Mouse (Mus musculus): Measurements from ENCODE around the gene Ehmt2. TPM values are rescaled to one million over a fixed set of nuclear protein-coding genes. Genes with fewer than 3 reads are reported as not detected.

Gene Ehmt2
- polyA plus RNA-seq, 1 experiment from 2014 or later: 62.5 TPM

GRCm38 (mm10) chr17:34902895-34903294 lies 4.6 kb downstream of the Ehmt2 start:
- Histone ChIP-seq H3K4me3 (ENCODE audit: low read depth, low read length) (no peak overlapping the region), H3K27ac (ENCODE audit: low read depth, low read length) (no peak overlapping the region), H3K9ac (ENCODE audit: low read length) (no peak overlapping the region), H3K36me3 (ENCODE audit: control insufficient read depth, insufficient read depth, low read length) (peaks cover 67% of the 10 kb centered on the region), H3K9me3 (replicated peaks; ENCODE audit: control insufficient read depth, low read length) (no peaks in the 10 kb centered on the region), H3K4me2 (ENCODE audit: low read length) (no peak overlapping the region), H3K27me3 (replicated peaks; ENCODE audit: control insufficient read depth, insufficient read depth, low read length) (no peaks in the 10 kb centered on the region), H3K4me1 (ENCODE audit: control insufficient read depth, insufficient read depth, low read length) (peaks cover 7% of the 10 kb centered on the region; the same call in 1 of the 2 replicates)
- ATAC-seq (no peak), DNase-seq (ENCODE audit: low spot score) (no peak)
- WGBS: 92% methylated on average over 9 of the region's 9 CpGs

DNA sequence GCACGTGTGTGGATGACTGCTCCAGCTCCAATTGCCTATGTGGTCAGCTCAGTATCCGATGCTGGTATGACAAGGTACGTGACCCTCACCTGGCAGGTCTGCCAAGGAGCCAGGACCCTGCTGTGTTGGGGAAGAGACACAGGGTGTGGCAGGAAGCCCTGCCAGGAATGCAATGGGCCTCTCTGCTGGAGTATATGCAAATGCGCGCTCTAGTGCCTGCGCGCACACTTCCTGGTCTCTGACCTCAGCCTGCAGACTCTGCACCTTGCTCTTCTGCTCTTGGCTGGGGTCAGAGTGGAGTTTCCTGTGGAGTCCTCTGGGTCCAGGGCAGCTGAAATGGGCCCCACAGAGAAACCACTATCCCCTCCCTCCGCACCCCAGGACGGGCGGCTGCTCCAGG lies 12.7 kb downstream of the Ehmt2 start:
- DNase-seq (ENCODE audit: low spot score) (no peak), ATAC-seq (no peak)
- Histone ChIP-seq H3K36me3 (ENCODE audit: control insufficient read depth, insufficient read depth, low read length) (peaks cover 82% of the 10 kb centered on the region), H3K4me1 (ENCODE audit: control insufficient read depth, insufficient read depth, low read length) (no peaks in the 10 kb centered on the region), H3K4me2 (ENCODE audit: low read length) (no peak overlapping the region), H3K27ac (ENCODE audit: low read depth, low read length) (no peak overlapping the region), H3K9ac (ENCODE audit: low read length) (no peak overlapping the region), H3K4me3 (ENCODE audit: low read depth, low read length) (no peak overlapping the region), H3K27me3 (replicated peaks; ENCODE audit: control insufficient read depth, insufficient read depth, low read length) (no peaks in the 10 kb centered on the region), H3K9me3 (replicated peaks; ENCODE audit: control insufficient read depth, low read length) (no peaks in the 10 kb centered on the region)
- WGBS: 93% methylated on average over 10 of the region's 10 CpGs

DNA sequence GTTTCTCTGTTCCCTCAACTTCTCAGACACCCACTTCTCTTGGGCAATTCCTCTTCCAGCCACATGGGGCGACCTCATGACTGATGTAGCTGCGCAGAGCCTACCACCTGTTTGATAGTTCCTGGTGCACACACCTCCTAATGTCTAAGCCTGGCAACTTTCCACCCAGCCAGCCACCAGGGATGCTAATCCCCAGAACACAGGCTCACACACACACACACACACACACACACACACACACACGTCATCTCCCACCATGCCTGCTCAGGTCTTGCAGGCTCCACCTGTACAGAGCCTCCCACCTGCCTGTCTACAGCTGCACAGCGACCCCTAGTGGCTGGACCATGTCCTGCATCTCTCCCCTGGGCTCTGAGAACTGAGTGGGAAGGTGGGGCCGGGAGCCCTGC lies 13.7 kb downstream of the Ehmt2 start:
- peak; percentile 64 for ATAC-seq
- WGBS: 32% methylated on average over 5 of the region's 5 CpGs

GRCm38 (mm10) chr17:34913930-34914665 lies 15.8 kb downstream of the Ehmt2 start, which contains the start of gene Slc44a4:
Gene Slc44a4, plus strand, starts transcription at chr17:34914466.
- Histone ChIP-seq H3K36me3 (ENCODE audit: control insufficient read depth, insufficient read depth, low read length) (peaks cover 51% of the 10 kb centered on the region), H3K9ac (ENCODE audit: low read length) (no peak within 1 kb of the TSS), H3K27me3 (replicated peaks; ENCODE audit: control insufficient read depth, insufficient read depth, low read length) (no peaks in the 10 kb centered on the region), H3K4me2 (ENCODE audit: low read length) (no peak within 1 kb of the TSS), H3K27ac (ENCODE audit: low read depth, low read length) (no peak within 1 kb of the TSS), H3K4me1 (ENCODE audit: control insufficient read depth, insufficient read depth, low read length) (no peaks in the 10 kb centered on the region), H3K4me3 (ENCODE audit: low read depth, low read length) (no peak within 1 kb of the TSS), H3K9me3 (replicated peaks; ENCODE audit: control insufficient read depth, low read length) (no peaks in the 10 kb centered on the region)
- ATAC-seq (no peak), DNase-seq (ENCODE audit: low spot score) (no peak)
- WGBS: 40% methylated on average over 18 of the region's 18 CpGs

More for the DNA sequence above, 13.7 kb downstream of the Ehmt2 start:
- peaks cover 72% of the 10 kb centered on the region for H3K36me3 ChIP-seq (ENCODE audit: control insufficient read depth, insufficient read depth, low read length)
- DNase-seq (ENCODE audit: low spot score): peak; percentile 61
- H3K9ac ChIP-seq (ENCODE audit: low read length): no peak overlapping the region
- no peak overlapping the region for H3K27ac ChIP-seq (ENCODE audit: low read depth, low read length)
- H3K4me3 ChIP-seq (ENCODE audit: low read depth, low read length): no peak overlapping the region
- no peak overlapping the region for H3K4me2 ChIP-seq (ENCODE audit: low read length)
- H3K27me3 ChIP-seq (replicated peaks; ENCODE audit: control insufficient read depth, insufficient read depth, low read length): no peaks in the 10 kb centered on the region
- H3K4me1 ChIP-seq (ENCODE audit: control insufficient read depth, insufficient read depth, low read length): no peaks in the 10 kb centered on the region
- no peaks in the 10 kb centered on the region for H3K9me3 ChIP-seq (replicated peaks; ENCODE audit: control insufficient read depth, low read length)

DNA sequence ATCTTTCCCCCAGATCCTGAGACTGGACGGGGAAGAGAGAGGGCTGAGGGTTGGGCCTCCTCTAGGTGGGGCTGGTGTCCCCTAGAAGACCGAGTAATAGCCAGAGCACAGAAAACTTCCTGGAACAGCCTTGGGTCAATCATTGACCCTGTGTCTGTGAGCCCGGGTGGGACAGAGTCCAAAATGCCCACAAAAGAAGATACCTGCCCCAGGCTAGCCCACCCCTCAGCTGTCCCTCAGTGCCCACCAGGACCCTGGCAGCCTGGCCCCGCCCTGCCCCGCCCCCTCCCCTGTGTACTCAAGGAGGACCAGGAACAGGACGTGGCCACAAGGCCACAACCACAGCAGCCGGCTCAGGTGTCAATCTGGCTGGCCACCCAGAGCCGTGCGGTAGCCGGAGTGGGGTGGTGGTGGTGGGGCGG lies 17.2 kb downstream of the Ehmt2 start:
- no peak overlapping the region for H3K4me2 ChIP-seq (ENCODE audit: low read length)
- H3K36me3 ChIP-seq (ENCODE audit: control insufficient read depth, insufficient read depth, low read length): peaks cover 38% of the 10 kb centered on the region
- H3K27me3 ChIP-seq (replicated peaks; ENCODE audit: control insufficient read depth, insufficient read depth, low read length): no peaks in the 10 kb centered on the region
- no peak overlapping the region for H3K27ac ChIP-seq (ENCODE audit: low read depth, low read length)
- H3K9me3 ChIP-seq (replicated peaks; ENCODE audit: control insufficient read depth, low read length): no peaks in the 10 kb centered on the region
- H3K4me1 ChIP-seq (ENCODE audit: control insufficient read depth, insufficient read depth, low read length): no peaks in the 10 kb centered on the region
- no peak overlapping the region for H3K9ac ChIP-seq (ENCODE audit: low read length)
- DNase-seq (ENCODE audit: low spot score): no peak
- no peak overlapping the region for H3K4me3 ChIP-seq (ENCODE audit: low read depth, low read length)
- 34% methylated on average over 11 of the region's 11 CpGs for WGBS
- ATAC-seq: no peak

DNA sequence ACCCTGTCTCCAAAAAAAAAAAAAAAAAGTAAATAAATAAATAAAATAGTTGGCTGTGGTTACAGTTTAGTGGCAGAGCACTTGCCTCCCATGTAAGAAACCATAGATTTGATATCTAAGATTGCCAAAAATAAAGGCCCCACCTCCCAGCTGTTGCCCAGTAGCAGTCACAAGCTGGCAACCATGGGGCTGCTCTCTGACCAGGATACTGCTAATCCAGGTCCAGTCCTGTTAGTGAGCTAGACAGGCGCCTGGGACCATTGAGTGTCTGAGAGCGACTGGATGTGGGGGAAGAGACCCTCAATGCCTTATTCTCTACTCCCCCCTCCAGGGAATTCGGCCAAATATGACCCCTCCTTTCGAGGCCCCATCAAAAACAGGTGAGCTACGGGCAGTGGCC lies 18.0 kb downstream of the Ehmt2 start:
- 84% methylated on average over 5 of the region's 5 CpGs for WGBS
- DNase-seq (ENCODE audit: low spot score) (no peak), ATAC-seq (no peak)
- Histone ChIP-seq H3K27me3 (replicated peaks; ENCODE audit: control insufficient read depth, insufficient read depth, low read length) (no peaks in the 10 kb centered on the region), H3K36me3 (ENCODE audit: control insufficient read depth, insufficient read depth, low read length) (peaks cover 29% of the 10 kb centered on the region), H3K4me1 (ENCODE audit: control insufficient read depth, insufficient read depth, low read length) (no peaks in the 10 kb centered on the region), H3K9ac (ENCODE audit: low read length) (no peak overlapping the region), H3K27ac (ENCODE audit: low read depth, low read length) (no peak overlapping the region), H3K4me3 (ENCODE audit: low read depth, low read length) (no peak overlapping the region), H3K9me3 (replicated peaks; ENCODE audit: control insufficient read depth, low read length) (no peaks in the 10 kb centered on the region), H3K4me2 (ENCODE audit: low read length) (no peak overlapping the region)

DNA sequence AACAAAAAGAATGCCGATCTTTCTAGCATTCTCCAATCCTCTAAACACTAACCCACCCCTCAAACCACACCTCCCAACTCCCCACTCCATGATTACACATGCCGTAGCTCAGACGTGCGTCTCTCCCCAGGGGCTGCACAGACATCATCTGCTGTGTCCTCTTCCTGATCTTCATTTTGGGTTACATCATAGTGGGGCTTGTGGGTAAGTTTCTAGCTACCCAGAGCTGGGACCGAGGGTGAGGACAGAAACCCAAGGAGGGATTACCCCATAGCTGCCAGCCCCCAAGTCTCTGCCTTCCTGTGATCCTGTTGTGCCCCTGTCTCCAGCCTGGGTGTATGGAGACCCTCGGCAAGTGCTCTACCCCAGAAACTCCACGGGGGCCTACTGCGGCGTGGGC lies 18.9 kb downstream of the Ehmt2 start:
- Histone ChIP-seq H3K4me1 (ENCODE audit: control insufficient read depth, insufficient read depth, low read length) (no peaks in the 10 kb centered on the region), H3K27ac (ENCODE audit: low read depth, low read length) (no peak overlapping the region), H3K9me3 (replicated peaks; ENCODE audit: control insufficient read depth, low read length) (no peaks in the 10 kb centered on the region), H3K36me3 (ENCODE audit: control insufficient read depth, insufficient read depth, low read length) (peaks cover 20% of the 10 kb centered on the region), H3K9ac (ENCODE audit: low read length) (no peak overlapping the region), H3K4me3 (ENCODE audit: low read depth, low read length) (no peak overlapping the region), H3K4me2 (ENCODE audit: low read length) (no peak overlapping the region), H3K27me3 (replicated peaks; ENCODE audit: control insufficient read depth, insufficient read depth, low read length) (no peaks in the 10 kb centered on the region)
- WGBS: 77% methylated on average over 9 of the region's 9 CpGs
- DNase-seq (ENCODE audit: low spot score) (no peak), ATAC-seq (no peak)

GRCm38 (mm10) chr17:34922939-34923338 lies 24.7 kb downstream of the Ehmt2 start:
- H3K9ac ChIP-seq (ENCODE audit: low read length): no peak overlapping the region
- H3K4me2 ChIP-seq (ENCODE audit: low read length): no peak overlapping the region
- DNase-seq (ENCODE audit: low spot score) (no peak), ATAC-seq (no peak)
- 54% methylated on average over 6 of the region's 6 CpGs for WGBS
- no peak overlapping the region for H3K27ac ChIP-seq (ENCODE audit: low read depth, low read length)
- no peaks in the 10 kb centered on the region for H3K9me3 ChIP-seq (replicated peaks; ENCODE audit: control insufficient read depth, low read length)
- no peaks in the 10 kb centered on the region for H3K27me3 ChIP-seq (replicated peaks; ENCODE audit: control insufficient read depth, insufficient read depth, low read length)
- H3K36me3 ChIP-seq (ENCODE audit: control insufficient read depth, insufficient read depth, low read length): no peaks in the 10 kb centered on the region
- H3K4me1 ChIP-seq (ENCODE audit: control insufficient read depth, insufficient read depth, low read length): no peaks in the 10 kb centered on the region
- H3K4me3 ChIP-seq (ENCODE audit: low read depth, low read length): no peak overlapping the region

DNA sequence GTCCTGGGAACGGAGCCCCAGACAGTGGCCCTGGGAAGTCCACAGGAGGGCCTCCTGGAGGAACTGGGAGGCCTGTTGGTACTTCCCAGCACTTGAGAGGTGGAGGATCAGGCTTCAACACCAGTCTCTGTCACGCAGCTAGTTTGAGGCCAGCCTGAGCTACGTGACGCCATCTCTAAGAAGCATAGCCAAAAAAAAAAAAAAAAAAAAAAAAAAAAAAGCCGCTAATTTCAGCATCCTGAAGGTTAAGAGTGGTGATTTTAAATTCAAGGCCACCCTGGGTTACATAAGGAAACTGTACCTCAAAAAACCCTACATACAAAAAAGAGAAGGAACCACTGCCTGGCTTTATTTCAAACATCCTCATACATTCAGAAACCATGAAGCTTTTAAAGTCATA lies 26.0 kb downstream of the Ehmt2 start:
- H3K9me3 ChIP-seq (replicated peaks; ENCODE audit: control insufficient read depth, low read length): no peaks in the 10 kb centered on the region
- 73% methylated on average over 5 of the region's 5 CpGs for WGBS
- H3K4me1 ChIP-seq (ENCODE audit: control insufficient read depth, insufficient read depth, low read length): no peaks in the 10 kb centered on the region
- no peaks in the 10 kb centered on the region for H3K27me3 ChIP-seq (replicated peaks; ENCODE audit: control insufficient read depth, insufficient read depth, low read length)
- no peaks in the 10 kb centered on the region for H3K36me3 ChIP-seq (ENCODE audit: control insufficient read depth, insufficient read depth, low read length)
- H3K4me2 ChIP-seq (ENCODE audit: low read length): no peak overlapping the region
- H3K9ac ChIP-seq (ENCODE audit: low read length): no peak overlapping the region
- ATAC-seq (no peak), DNase-seq (ENCODE audit: low spot score) (no peak)
- H3K27ac ChIP-seq (ENCODE audit: low read depth, low read length): no peak overlapping the region
- no peak overlapping the region for H3K4me3 ChIP-seq (ENCODE audit: low read depth, low read length)
